Comparison of ENCODE assay signal across 15 mouse cellular contexts in genomic region chr6:97080016-97080415, GRCm38 (mm10). TPM values are rescaled to one million over a fixed set of nuclear protein-coding genes. Genes with fewer than 3 reads are reported as not detected.
"Had no signal": no experiment of that assay in that cellular context is flagged by ENCODE, and none has a peak within 500 bp of the region (broad histone marks: within the 10 kb centered on the region; RNA-seq: fewer than 3 reads in every experiment).

No protein-coding gene starts in this region.

- DNase-seq: kidney, postnatal 14 days; left cerebral cortex, postnatal 4 days; lung, adult 2 months; lung, postnatal 36 days; retina, postnatal 1 day; right cerebral cortex, postnatal 4 days; spleen, adult 18-20 months; thymus, adult 18-20 months; thymus, postnatal 14 days had no signal

- H3K27ac ChIP-seq: kidney, embryonic 15.5 days; limb, embryonic 13.5 days; liver, embryonic 15.5 days; neural tube, embryonic 13.5 days had no signal

- H3K9ac ChIP-seq: kidney, embryonic 15.5 days; limb, embryonic 13.5 days; liver, embryonic 15.5 days; neural tube, embryonic 13.5 days had no signal

- H3K4me1 ChIP-seq: kidney, embryonic 15.5 days; limb, embryonic 13.5 days; liver, embryonic 15.5 days; neural tube, embryonic 13.5 days had no signal

- H3K27me3 ChIP-seq: kidney, embryonic 15.5 days; limb, embryonic 13.5 days; liver, embryonic 15.5 days; neural tube, embryonic 13.5 days had no signal

- H3K9me3 ChIP-seq: kidney, embryonic 15.5 days; limb, embryonic 13.5 days; liver, embryonic 15.5 days; neural tube, embryonic 13.5 days had no signal

- H3K4me3 ChIP-seq: kidney, embryonic 15.5 days; limb, embryonic 13.5 days; liver, embryonic 15.5 days; neural tube, embryonic 13.5 days had no signal

- H3K36me3 ChIP-seq: kidney, embryonic 15.5 days; limb, embryonic 13.5 days; liver, embryonic 15.5 days; neural tube, embryonic 13.5 days had no signal

- H3K4me2 ChIP-seq: kidney, embryonic 15.5 days; limb, embryonic 13.5 days; liver, embryonic 15.5 days; neural tube, embryonic 13.5 days had no signal

- ATAC-seq: lung, postnatal 0 days had no signal

RNA-seq across cellular contexts. Expression of gene Fam19a4, which starts 19.8 kb away (rescaled TPM):
- total RNA-seq: liver, adult 2 months had no signal
- polyA plus RNA-seq: liver, adult 2 months; liver, embryonic 15.5 days had no signal
